7 mouse cellular contexts compared by ENCODE assay signal in genomic region chr15:81859330-81860255, GRCm38 (mm10). TPM values are rescaled to one million over a fixed set of nuclear protein-coding genes. Genes with fewer than 3 reads are reported as not detected.
DNase-seq lines count a peak whose midpoint lies in the region; ATAC-seq lines count a peak whose summit lies in the region.

No protein-coding gene starts in this region.

- intact Hi-C loops in left cerebral cortex, postnatal 14 days (cut with DNase I), result no loop called here

- H3K36me3 ChIP-seq in intestine, embryonic 14.5 days (ENCODE audit: control insufficient read depth, insufficient read depth, low read length), result peaks cover 8% of the 10 kb centered on the region

- H3K9ac ChIP-seq in intestine, embryonic 14.5 days (ENCODE audit: low read length), result peak overlapping the region; percentile 94

- H3K4me2 ChIP-seq in intestine, embryonic 14.5 days (ENCODE audit: low read length), result peak overlapping the region; percentile 98

- H3K9me3 ChIP-seq in intestine, embryonic 14.5 days (ENCODE audit: control insufficient read depth, low read length), result no peaks in the 10 kb centered on the region

- peak overlapping the region; percentile 94 for H3K4me3 ChIP-seq in intestine, embryonic 14.5 days (ENCODE audit: low read depth, low read length)

- peak overlapping the region; percentile 95 for H3K27ac ChIP-seq in intestine, embryonic 14.5 days (ENCODE audit: low read depth)

- peak; percentile 84 for ATAC-seq in intestine, embryonic 14.5 days (replicated peaks; ENCODE audit: low FRiP score, low TSS enrichment, low read depth)

- H3K4me1 ChIP-seq in intestine, embryonic 14.5 days (replicated peaks; ENCODE audit: control insufficient read depth, insufficient read depth, low read length), result peaks cover 9% of the 10 kb centered on the region; the same call in 1 of the 2 replicates

- under 1% methylated on average over 39 of the region's 39 CpGs for WGBS in intestine, embryonic 14.5 days

- peak; percentile 88 to 96 for DNase-seq in adrenal gland, adult (ENCODE audit: inconsistent age in 2 of 2, low spot score in 1 of 2)
- peak; percentile 93 for DNase-seq in embryo, embryonic 11 days
- peak; percentile 88 for DNase-seq in gastrocnemius, postnatal 25 days
- peak; percentile 90 for DNase-seq in intestine, embryonic 14.5 days (ENCODE audit: low spot score)
- DNase-seq in left cerebral cortex, postnatal 14 days (ENCODE audit: low spot score in 2 of 2), result peak; percentile 89 to 98
- DNase-seq in mesoderm, embryonic 11.5 days (ENCODE audit: low read depth, low spot score), result peak; percentile 87
- DNase-seq in right cerebral cortex, postnatal 36 days (ENCODE audit: low spot score in 2 of 2), result peak; percentile 86 to 96

- no peaks in the 10 kb centered on the region for H3K27me3 ChIP-seq in intestine, embryonic 14.5 days (replicated peaks; ENCODE audit: control insufficient read depth, insufficient read depth, low read length)

RNA-seq across cellular contexts. Expression of gene Tob2, which starts 1.0 kb away (rescaled TPM):
- 10 to 100 TPM; 47.4 to 85.8 TPM for total RNA-seq in gastrocnemius, postnatal 25 days (2021)
- 23.0 TPM in 2 replicates for polyA plus RNA-seq in intestine, embryonic 14.5 days (2014; fragmentation: Nextera tagmentation; extraction: Ambion mirVana)
- total RNA-seq in left cerebral cortex, postnatal 14 days (2021), result 10 to 100 TPM; 25.8 to 31.8 TPM

RNA-seq across cellular contexts. Expression of gene Phf5a, which starts 12.1 kb away (rescaled TPM):
- 10 to 100 TPM; 35.3 to 40.3 TPM for total RNA-seq in gastrocnemius, postnatal 25 days (2021)
- 179 and 194 TPM in 2 replicates for polyA plus RNA-seq in intestine, embryonic 14.5 days (2014; fragmentation: Nextera tagmentation; extraction: Ambion mirVana)
- total RNA-seq in left cerebral cortex, postnatal 14 days (2021), result 10 to 100 TPM; 31.8 to 39.8 TPM

RNA-seq across cellular contexts. Expression of gene Aco2, which starts 12.5 kb away (rescaled TPM):
- 1,000 to 10,000 TPM; 1,158 to 1,247 TPM for total RNA-seq in gastrocnemius, postnatal 25 days (2021)
- polyA plus RNA-seq in intestine, embryonic 14.5 days (2014; fragmentation: Nextera tagmentation; extraction: Ambion mirVana), result 171 and 178 TPM in 2 replicates
- total RNA-seq in left cerebral cortex, postnatal 14 days (2021), result 100 to 1,000 TPM; 445 to 467 TPM

RNA-seq across cellular contexts. Expression of gene Tef, which starts 57.4 kb away (rescaled TPM):
- 100 to 1,000 TPM; 113 to 168 TPM for total RNA-seq in gastrocnemius, postnatal 25 days (2021)
- 17.7 and 21.0 TPM in 2 replicates for polyA plus RNA-seq in intestine, embryonic 14.5 days (2014; fragmentation: Nextera tagmentation; extraction: Ambion mirVana)
- total RNA-seq in left cerebral cortex, postnatal 14 days (2021), result 100 to 1,000 TPM; 188 to 210 TPM

Comparison
In these comparisons a context has a peak if more than half of its experiments do, and no peak if none do; other contexts are left out.
1. Peak in every context shown above with its lines: DNase-seq, ATAC-seq, H3K4me3 ChIP-seq and H3K27ac ChIP-seq.